Mouse (Mus musculus) forebrain, embryonic 15.5 days (tissue): ENCODE data around the gene Rfx4. TPM values are rescaled to one million over a fixed set of nuclear protein-coding genes. Genes with fewer than 3 reads are reported as not detected.

Experiments
- ATAC-seq: fragments of 200-750 bp; cut with Nextera tagmentation; replicated peaks from 2 replicates; pipeline ENCODE4 v1.8.0; 2017; ENCODE audit warnings: mild to moderate bottlenecking, moderate TSS enrichment, moderate library complexity
- H3K27ac ChIP-seq: fragments of 300-500 bp; sonication (generic); replicated peaks from 2 replicates; pipeline ENCODE4 v1.5.1; 2015; ENCODE audit warnings: mild to moderate bottlenecking, inconsistent platforms
- H3K27me3 ChIP-seq: fragments of 300-500 bp; sonication (generic); 2 replicates; pipeline ENCODE4 v1.6.1; 2015; ENCODE audit warnings: inconsistent platforms
- H3K36me3 ChIP-seq: fragments of 300-500 bp; sonication (generic); 2 replicates; pipeline ENCODE4 v1.6.1; 2015; ENCODE audit warnings: mild to moderate bottlenecking, inconsistent platforms
- H3K4me1 ChIP-seq: fragments of 300-500 bp; sonication (generic); 2 replicates; pipeline ENCODE4 v1.6.1; 2015; ENCODE audit warnings: inconsistent platforms
- H3K4me2 ChIP-seq: fragments of 300-500 bp; sonication (generic); replicated peaks from 2 replicates; pipeline ENCODE4 v1.6.1; 2015; ENCODE audit warnings: mild to moderate bottlenecking, inconsistent platforms
- H3K4me3 ChIP-seq: fragments of 300-500 bp; sonication (generic); 2 replicates; pipeline ENCODE4 v1.5.1; 2015; ENCODE audit warnings: mild to moderate bottlenecking, inconsistent platforms
- H3K9ac ChIP-seq: fragments of 300-500 bp; sonication (generic); replicated peaks from 2 replicates; pipeline ENCODE4 v1.6.1; 2015; ENCODE audit warnings: mild to moderate bottlenecking, inconsistent platforms
- H3K9me3 ChIP-seq: fragments of 300-500 bp; sonication (generic); 2 replicates; pipeline ENCODE4 v1.6.1; 2016; ENCODE audit warnings: inconsistent platforms
- WGBS: fragments of 180-500 bp; shearing (Covaris S2); methylation state at CpG from one replicate; pipeline ENCODE4 v1.1.7; 2015; ENCODE audit warnings: mixed read lengths; 5-methylcytosine and 5-hydroxymethylcytosine counted together
- polyA plus RNA-seq: library from polyadenylated mRNA; unstranded; fragments of >200 nt; fragmentation: Nextera tagmentation; extraction: Ambion mirVana; gene quantifications from 2 replicates; pipeline ENCODE4 v1.2.1, GENCODE M21; 2015

The Rfx4 gene
- polyA plus RNA-seq, 1 experiment from 2014 or later = 7.1 TPM

- Histone ChIP-seq H3K4me1 (peaks cover 23% of the 10 kb centered on the region), H3K4me3 (no peak overlapping the region), H3K9me3 (no peaks in the 10 kb centered on the region), H3K4me2 (no peak overlapping the region; the same call in 1 of the 2 replicates), H3K27ac (no peak overlapping the region), H3K27me3 (no peaks in the 10 kb centered on the region), H3K36me3 (no peaks in the 10 kb centered on the region), H3K9ac (no peak overlapping the region)
- 3% methylated on average over 14 of the region's 14 CpGs for WGBS
- ATAC-seq = no peak
These were observed 103.1 kb downstream of the Rfx4 start for GRCm38 (mm10) chr10:84858806-84859496.

- no peak overlapping the region for H3K9ac ChIP-seq
- no peak for ATAC-seq
- H3K4me3 ChIP-seq = no peak overlapping the region
- H3K27ac ChIP-seq = no peak overlapping the region
- WGBS = 5% methylated on average over 13 of the region's 13 CpGs
- no peak overlapping the region for H3K4me2 ChIP-seq
- H3K36me3 ChIP-seq = no peaks in the 10 kb centered on the region
- no peaks in the 10 kb centered on the region for H3K27me3 ChIP-seq
- H3K9me3 ChIP-seq = no peaks in the 10 kb centered on the region
- peaks cover 23% of the 10 kb centered on the region for H3K4me1 ChIP-seq
These were observed 103.9 kb downstream of the Rfx4 start for GRCm38 (mm10) chr10:84859556-84860380.

- Histone ChIP-seq H3K9me3 (no peaks in the 10 kb centered on the region), H3K9ac (no peak overlapping the region), H3K27me3 (no peaks in the 10 kb centered on the region), H3K36me3 (no peaks in the 10 kb centered on the region), H3K4me3 (no peak overlapping the region), H3K27ac (no peak overlapping the region), H3K4me1 (peaks cover 19% of the 10 kb centered on the region), H3K4me2 (no peak overlapping the region)
- ATAC-seq = no peak
- 85% methylated on average over 6 of the region's 6 CpGs for WGBS
These were observed 107.6 kb downstream of the Rfx4 start for GRCm38 (mm10) chr10:84863488-84863887.

- H3K4me2 ChIP-seq = no peak overlapping the region
- no peak for ATAC-seq
- no peak overlapping the region for H3K4me3 ChIP-seq
- no peak overlapping the region for H3K9ac ChIP-seq
- 92% methylated on average over 7 of the region's 7 CpGs for WGBS
- no peaks in the 10 kb centered on the region for H3K9me3 ChIP-seq
- H3K4me1 ChIP-seq = peaks cover 7% of the 10 kb centered on the region
- H3K27me3 ChIP-seq = 0 out of 2 replicates have a peak, but pooled peaks cover 3% of the 10 kb centered on the region
- H3K36me3 ChIP-seq = no peaks in the 10 kb centered on the region
- H3K27ac ChIP-seq = no peak overlapping the region
These were observed 111.7 kb downstream of the Rfx4 start for GRCm38 (mm10) chr10:84867577-84867976.

- 4% methylated on average over 12 of the region's 12 CpGs for WGBS
These were observed 115.4 kb downstream of the Rfx4 start for GRCm38 (mm10) chr10:84871285-84871684.

GRCm38 (mm10) chr10:84871921-84872320 is 116.1 kb downstream of the Rfx4 start:
- Histone ChIP-seq H3K27ac (no peak overlapping the region), H3K27me3 (0 out of 2 replicates have a peak, but pooled peaks cover 3% of the 10 kb centered on the region), H3K9ac (no peak overlapping the region), H3K4me2 (no peak overlapping the region), H3K36me3 (no peaks in the 10 kb centered on the region), H3K4me1 (peaks cover 7% of the 10 kb centered on the region), H3K4me3 (no peak overlapping the region), H3K9me3 (no peaks in the 10 kb centered on the region)
- WGBS = 49% methylated on average over 4 of the region's 4 CpGs
- no peak for ATAC-seq

More at GRCm38 (mm10) chr10:84871285-84871684, 115.4 kb downstream of the Rfx4 start:
- H3K9me3 ChIP-seq = no peaks in the 10 kb centered on the region
- 0 out of 2 replicates have a peak overlapping the region, but pooled peaks have one; percentile 16 for H3K4me2 ChIP-seq
- H3K36me3 ChIP-seq = no peaks in the 10 kb centered on the region
- H3K4me3 ChIP-seq = no peak overlapping the region
- ATAC-seq = peak; percentile 86
- peaks cover 7% of the 10 kb centered on the region for H3K4me1 ChIP-seq
- no peak overlapping the region for H3K9ac ChIP-seq
- H3K27me3 ChIP-seq = 0 out of 2 replicates have a peak, but pooled peaks cover 3% of the 10 kb centered on the region
- H3K27ac ChIP-seq = no peak overlapping the region

- Histone ChIP-seq H3K9ac (no peak overlapping the region), H3K36me3 (no peaks in the 10 kb centered on the region)
- WGBS = 75% methylated on average over 9 of the region's 9 CpGs
These were observed 124.1 kb downstream of the Rfx4 start for GRCm38 (mm10) chr10:84879823-84880571.

GRCm38 (mm10) chr10:84882528-84882927 is 126.7 kb downstream of the Rfx4 start:
- ATAC-seq = no peak
- H3K4me3 ChIP-seq = no peak overlapping the region
- no peak overlapping the region for H3K4me2 ChIP-seq
- WGBS = 84% methylated on average over 2 of the region's 2 CpGs
- H3K27me3 ChIP-seq = no peaks in the 10 kb centered on the region
- H3K36me3 ChIP-seq = no peaks in the 10 kb centered on the region
- H3K27ac ChIP-seq = no peak overlapping the region
- no peak overlapping the region for H3K9ac ChIP-seq
- no peaks in the 10 kb centered on the region for H3K4me1 ChIP-seq
- no peaks in the 10 kb centered on the region for H3K9me3 ChIP-seq

More at GRCm38 (mm10) chr10:84879823-84880571, 124.1 kb downstream of the Rfx4 start:
- no peak for ATAC-seq
- H3K9me3 ChIP-seq = no peaks in the 10 kb centered on the region
- H3K27me3 ChIP-seq = no peaks in the 10 kb centered on the region
- no peak overlapping the region for H3K4me3 ChIP-seq
- no peak overlapping the region for H3K27ac ChIP-seq
- H3K4me1 ChIP-seq = no peaks in the 10 kb centered on the region
- H3K4me2 ChIP-seq = no peak overlapping the region

GRCm38 (mm10) chr10:84885341-84885884 is 129.6 kb downstream of the Rfx4 start:
- no peaks in the 10 kb centered on the region for H3K9me3 ChIP-seq
- H3K4me1 ChIP-seq = peaks cover 12% of the 10 kb centered on the region
- ATAC-seq = no peak
- 81% methylated on average over 5 of the region's 5 CpGs for WGBS
- no peak overlapping the region for H3K4me3 ChIP-seq
- no peak overlapping the region for H3K9ac ChIP-seq
- no peak overlapping the region for H3K4me2 ChIP-seq
- H3K27ac ChIP-seq = no peak overlapping the region
- H3K36me3 ChIP-seq = no peaks in the 10 kb centered on the region
- no peaks in the 10 kb centered on the region for H3K27me3 ChIP-seq

GRCm38 (mm10) chr10:84886221-84886627 is 130.4 kb downstream of the Rfx4 start:
- no peak for ATAC-seq
- Histone ChIP-seq H3K9me3 (no peaks in the 10 kb centered on the region), H3K9ac (no peak overlapping the region), H3K27ac (no peak overlapping the region), H3K4me3 (no peak overlapping the region), H3K36me3 (no peaks in the 10 kb centered on the region), H3K27me3 (no peaks in the 10 kb centered on the region), H3K4me1 (peaks cover 12% of the 10 kb centered on the region), H3K4me2 (no peak overlapping the region)
- 46% methylated on average over 6 of the region's 6 CpGs for WGBS

- no peak for ATAC-seq
- H3K36me3 ChIP-seq = no peaks in the 10 kb centered on the region
- H3K27me3 ChIP-seq = no peaks in the 10 kb centered on the region
- 91% methylated on average over 8 of the region's 8 CpGs for WGBS
- H3K27ac ChIP-seq = no peak overlapping the region
- no peaks in the 10 kb centered on the region for H3K9me3 ChIP-seq
- no peak overlapping the region for H3K9ac ChIP-seq
- H3K4me2 ChIP-seq = no peak overlapping the region
- no peak overlapping the region for H3K4me3 ChIP-seq
- H3K4me1 ChIP-seq = peaks cover 12% of the 10 kb centered on the region
These were observed 130.9 kb downstream of the Rfx4 start for GRCm38 (mm10) chr10:84886785-84887184.
